Comparison of ENCODE assay signal across 8 mouse cellular contexts in the genomic region with DNA sequence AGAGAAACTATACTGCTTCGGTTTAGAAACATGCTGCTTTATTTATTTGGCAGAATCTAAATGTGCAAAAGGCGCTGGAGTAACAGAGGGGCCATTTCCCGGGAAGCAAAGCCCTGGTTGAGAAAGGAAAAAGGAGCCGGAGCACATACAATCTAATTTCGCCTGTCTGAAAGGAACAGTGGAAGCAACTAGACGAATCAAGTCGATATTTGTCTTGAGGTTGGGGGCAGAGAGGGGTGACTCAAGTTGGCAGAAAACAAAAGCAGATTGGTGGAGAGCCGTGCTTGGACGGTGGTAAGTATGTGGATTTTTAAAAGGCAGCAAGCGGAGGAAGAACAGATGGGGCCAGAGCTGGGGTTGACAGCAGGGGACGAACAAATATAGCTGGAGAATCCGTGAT. TPM values are rescaled to one million over a fixed set of nuclear protein-coding genes. Genes with fewer than 3 reads are reported as not detected.
DNase-seq lines count a peak whose midpoint lies in the region; ATAC-seq and TF ChIP-seq lines count a peak whose summit lies in the region.

No protein-coding gene starts in this region.

- peaks cover 6% of the 10 kb centered on the region; the same call in 1 of the 2 replicates for H3K4me1 ChIP-seq in intestine, embryonic 16.5 days (ENCODE audit: control insufficient read depth, insufficient read depth, low read length)
- H3K4me1 ChIP-seq in intestine, embryonic 15.5 days (replicated peaks), result 0 out of 2 replicates have a peak, but pooled peaks cover 3% of the 10 kb centered on the region
- peaks cover 8% of the 10 kb centered on the region; the same call in 1 of the 2 replicates for H3K4me1 ChIP-seq in cortical plate, adult 2 months (ENCODE audit: control insufficient read depth, insufficient read depth, low read length)
- H3K4me1 ChIP-seq in midbrain, embryonic 15.5 days, result peaks cover 63% of the 10 kb centered on the region

- no peak for ATAC-seq in intestine, embryonic 16.5 days
- ATAC-seq in intestine, embryonic 15.5 days, result no peak
- ATAC-seq in cerebellum, adult (ENCODE audit: insufficient number of reproducible peaks, low FRiP score, low TSS enrichment), result peak; percentile 83; the same call in 1 of the 2 replicates
- ATAC-seq in midbrain, embryonic 15.5 days (replicated peaks), result peak; percentile 41

- no peak for TF ChIP-seq CTCF in cortical plate, adult 2 months (IDR thresholded peaks at IDR 0.05; ENCODE audit: extremely low read depth, insufficient read depth, low read length)

- H3K27ac ChIP-seq in intestine, embryonic 16.5 days (ENCODE audit: low read length), result 0 out of 2 replicates have a peak overlapping the region, but pooled peaks have one; percentile 30
- no peak overlapping the region for H3K27ac ChIP-seq in intestine, embryonic 15.5 days
- H3K27ac ChIP-seq in cortical plate, adult 2 months (ENCODE audit: insufficient read depth, low read length), result 0 out of 2 replicates have a peak overlapping the region, but pooled peaks have one; percentile 33
- peak overlapping the region; percentile 63 for H3K27ac ChIP-seq in midbrain, embryonic 15.5 days

- H3K4me2 ChIP-seq in intestine, embryonic 16.5 days (ENCODE audit: low read depth, low read length), result 0 out of 2 replicates have a peak overlapping the region, but pooled peaks have one; percentile 3
- H3K4me2 ChIP-seq in intestine, embryonic 15.5 days (replicated peaks), result no peak overlapping the region
- H3K4me2 ChIP-seq in midbrain, embryonic 15.5 days, result peak overlapping the region; percentile 21; the same call in 1 of the 2 replicates

- no peak overlapping the region for H3K4me3 ChIP-seq in intestine, embryonic 16.5 days (ENCODE audit: low read length)
- H3K4me3 ChIP-seq in intestine, embryonic 15.5 days (replicated peaks), result no peak overlapping the region
- H3K4me3 ChIP-seq in cortical plate, adult 2 months (ENCODE audit: insufficient read depth, low read length), result no peak overlapping the region
- H3K4me3 ChIP-seq in midbrain, embryonic 15.5 days, result no peak overlapping the region

- no peak for TF ChIP-seq POLR2A in cortical plate, adult 2 months (IDR thresholded peaks at IDR 0.05; ENCODE audit: extremely low read depth, insufficient read depth, low read length)

- no peaks in the 10 kb centered on the region for H3K27me3 ChIP-seq in intestine, embryonic 16.5 days (replicated peaks; ENCODE audit: control insufficient read depth, insufficient read depth, low read length)
- no peaks in the 10 kb centered on the region for H3K27me3 ChIP-seq in intestine, embryonic 15.5 days (replicated peaks)
- no peaks in the 10 kb centered on the region for H3K27me3 ChIP-seq in midbrain, embryonic 15.5 days (replicated peaks)

- no peaks in the 10 kb centered on the region for H3K9me3 ChIP-seq in intestine, embryonic 16.5 days (ENCODE audit: control insufficient read depth, low read length)
- no peaks in the 10 kb centered on the region for H3K9me3 ChIP-seq in intestine, embryonic 15.5 days
- no peaks in the 10 kb centered on the region for H3K9me3 ChIP-seq in midbrain, embryonic 15.5 days

- no peaks in the 10 kb centered on the region for H3K36me3 ChIP-seq in intestine, embryonic 16.5 days (ENCODE audit: control insufficient read depth, insufficient read depth, low read length)
- no peaks in the 10 kb centered on the region for H3K36me3 ChIP-seq in intestine, embryonic 15.5 days
- H3K36me3 ChIP-seq in midbrain, embryonic 15.5 days (replicated peaks), result no peaks in the 10 kb centered on the region

- no peak for DNase-seq in c-Kit-positive CD71-positive TER-119-positive erythroid progenitor cells, embryonic 14.5 days (ENCODE audit: low spot score)
- no peak for DNase-seq in adrenal gland, postnatal 4 days (ENCODE audit: low spot score in 2 of 2)
- DNase-seq in heart, postnatal 4 days, result no peak

- WGBS in intestine, embryonic 16.5 days, result 46% methylated on average over 12 of the region's 12 CpGs
- 58% methylated on average over 12 of the region's 12 CpGs for WGBS in intestine, embryonic 15.5 days
- WGBS in midbrain, embryonic 15.5 days, result 22% methylated on average over 12 of the region's 12 CpGs

- H3K9ac ChIP-seq in intestine, embryonic 16.5 days (ENCODE audit: low read depth, low read length), result no peak overlapping the region
- H3K9ac ChIP-seq in intestine, embryonic 15.5 days, result no peak overlapping the region
- H3K9ac ChIP-seq in midbrain, embryonic 15.5 days, result no peak overlapping the region

RNA-seq across cellular contexts. Expression of a gene that starts 40.7 kb away (rescaled TPM):
- 61.8 and 65.1 TPM in 2 replicates for polyA plus RNA-seq in intestine, embryonic 16.5 days (2015; fragmentation: Nextera tagmentation; extraction: Ambion mirVana)
- 76.2 and 77.5 TPM in 2 replicates for polyA plus RNA-seq in intestine, embryonic 15.5 days (2015; fragmentation: Nextera tagmentation; extraction: Ambion mirVana)
- polyA plus RNA-seq in cortical plate, adult 2 months (2012; rRNA removed), result 105 and 112 TPM in 2 replicates
- polyA plus RNA-seq in midbrain, embryonic 15.5 days (2015; fragmentation: Nextera tagmentation; extraction: Ambion mirVana), result 561 and 627 TPM in 2 replicates
- total RNA-seq in adrenal gland, postnatal 4 days (2021), result 100 to 1,000 TPM; 107 to 130 TPM
- 10 to 100 TPM; 88.4 to 90.0 TPM for total RNA-seq in heart, postnatal 4 days (2021)

Comparison
In these comparisons a context has a peak if more than half of its experiments do, and no peak if none do; other contexts are left out.
1. ATAC-seq: peak in cerebellum, adult (single experiment) and midbrain, embryonic 15.5 days (single experiment); none in intestine, embryonic 16.5 days (single experiment) and intestine, embryonic 15.5 days (single experiment).